Mouse (Mus musculus) liver (tissue): ENCODE results near the gene Lin7a.

ENCODE experiments used
- DNase-seq: peaks from one replicate; pipeline ENCODE4 v3.0.0-alpha.2; 2020; ENCODE audit warnings: mixed read lengths

Gene Lin7a

GRCm38 (mm10) chr10:107271321-107272130 lies at the start of gene Lin7a:
TSS of gene Lin7a (plus strand) at chr10:107271686.
- DNase-seq, result peak; percentile 9

GRCm38 (mm10) chr10:107221726-107222125 lies 49.8 kb upstream of the Lin7a start:
- DNase-seq, result no peak

- DNase-seq, result no peak
Measured at GRCm38 (mm10) chr10:107222406-107223185, 48.9 kb upstream of the Lin7a start.

GRCm38 (mm10) chr10:107223186-107223440 lies 48.4 kb upstream of the Lin7a start:
- no peak for DNase-seq

GRCm38 (mm10) chr10:107223821-107224220 lies 47.7 kb upstream of the Lin7a start:
- DNase-seq, result no peak

GRCm38 (mm10) chr10:107224596-107225330 lies 46.7 kb upstream of the Lin7a start:
- no peak for DNase-seq

- no peak for DNase-seq
Measured at GRCm38 (mm10) chr10:107225331-107225835, 46.1 kb upstream of the Lin7a start.

- DNase-seq, result no peak
Measured at GRCm38 (mm10) chr10:107225871-107226270, 45.6 kb upstream of the Lin7a start.

- no peak for DNase-seq
Measured at GRCm38 (mm10) chr10:107227901-107228300, 43.6 kb upstream of the Lin7a start.

GRCm38 (mm10) chr10:107228776-107229175 lies 42.7 kb upstream of the Lin7a start:
- no peak for DNase-seq

GRCm38 (mm10) chr10:107229416-107229815 lies 42.1 kb upstream of the Lin7a start:
- no peak for DNase-seq

- no peak for DNase-seq
Measured at GRCm38 (mm10) chr10:107230081-107230850, 41.2 kb upstream of the Lin7a start.

GRCm38 (mm10) chr10:107230851-107231130 lies 40.7 kb upstream of the Lin7a start:
- DNase-seq, result no peak

GRCm38 (mm10) chr10:107231421-107232010 lies 40.0 kb upstream of the Lin7a start:
- no peak for DNase-seq

- no peak for DNase-seq
Measured at GRCm38 (mm10) chr10:107232491-107233110, 38.9 kb upstream of the Lin7a start.

GRCm38 (mm10) chr10:107233221-107233620 lies 38.3 kb upstream of the Lin7a start:
- DNase-seq, result no peak

GRCm38 (mm10) chr10:107233825-107234224 lies 37.7 kb upstream of the Lin7a start:
- DNase-seq, result no peak

GRCm38 (mm10) chr10:107234421-107235400 lies 36.8 kb upstream of the Lin7a start:
- DNase-seq, result no peak

GRCm38 (mm10) chr10:107235496-107235895 lies 36.0 kb upstream of the Lin7a start:
- DNase-seq, result no peak

GRCm38 (mm10) chr10:107236211-107236610 lies 35.3 kb upstream of the Lin7a start:
- DNase-seq, result no peak

- no peak for DNase-seq
Measured at GRCm38 (mm10) chr10:107237076-107237475, 34.4 kb upstream of the Lin7a start.
